In genomic region chr14:34540685-34541162, GRCm38 (mm10) we compare ENCODE assay signal across 8 mouse cellular contexts. TPM values are rescaled to one million over a fixed set of nuclear protein-coding genes. Genes with fewer than 3 reads are reported as not detected.
DNase-seq lines count a peak whose midpoint lies in the region; ATAC-seq lines count a peak whose summit lies in the region.

No protein-coding gene starts in this region.

- H3K9ac ChIP-seq in heart, embryonic 13.5 days: no peak overlapping the region
- H3K9ac ChIP-seq in neural tube, embryonic 12.5 days: no peak overlapping the region

- H3K36me3 ChIP-seq in embryonic facial prominence, embryonic 10.5 days (replicated peaks): no peaks in the 10 kb centered on the region
- peaks cover 87% of the 10 kb centered on the region for H3K36me3 ChIP-seq in heart, embryonic 13.5 days
- H3K36me3 ChIP-seq in neural tube, embryonic 12.5 days: no peaks in the 10 kb centered on the region

- peak overlapping the region; percentile 30 for H3K4me2 ChIP-seq in heart, embryonic 13.5 days
- peak overlapping the region; percentile 30; the same call in 1 of the 2 replicates for H3K4me2 ChIP-seq in neural tube, embryonic 12.5 days (replicated peaks)

- H3K4me1 ChIP-seq in embryonic facial prominence, embryonic 10.5 days: peaks cover 6% of the 10 kb centered on the region; the same call in 1 of the 2 replicates
- peaks cover 54% of the 10 kb centered on the region for H3K4me1 ChIP-seq in heart, embryonic 13.5 days
- H3K4me1 ChIP-seq in neural tube, embryonic 12.5 days: no peaks in the 10 kb centered on the region

- peak; percentile 70 for DNase-seq in adrenal gland, postnatal 14 days
- no peak for DNase-seq in adrenal gland, adult 2 months
- peak; percentile 50 for DNase-seq in embryonic facial prominence, embryonic 10.5 days (ENCODE audit: low spot score)
- DNase-seq in kidney, postnatal 10 days: peak; percentile 85
- no peak for DNase-seq in left cerebral cortex, postnatal 36 days (ENCODE audit: low spot score in 2 of 2)
- no peak for DNase-seq in adrenal gland, adult 18-20 months (ENCODE audit: low spot score in 2 of 2)

- H3K27me3 ChIP-seq in embryonic facial prominence, embryonic 10.5 days (replicated peaks; ENCODE audit: low read depth, poor library complexity, severe bottlenecking): peaks cover 40% of the 10 kb centered on the region
- H3K27me3 ChIP-seq in heart, embryonic 13.5 days (replicated peaks): peaks cover 4% of the 10 kb centered on the region; the same call in 1 of the 2 replicates
- no peaks in the 10 kb centered on the region for H3K27me3 ChIP-seq in neural tube, embryonic 12.5 days (replicated peaks)

- no peaks in the 10 kb centered on the region for H3K9me3 ChIP-seq in embryonic facial prominence, embryonic 10.5 days
- H3K9me3 ChIP-seq in heart, embryonic 13.5 days: no peaks in the 10 kb centered on the region
- no peaks in the 10 kb centered on the region for H3K9me3 ChIP-seq in neural tube, embryonic 12.5 days

- intact Hi-C loops in left cerebral cortex, postnatal 36 days (cut with DNase I): no loop called here

- 7% methylated on average over 17 of the region's 17 CpGs for WGBS in embryonic facial prominence, embryonic 10.5 days
- 37% methylated on average over 12 of the region's 17 CpGs for WGBS in heart, embryonic 13.5 days
- whole genome bisulfite sequencing in neural tube, embryonic 12.5 days: 8% methylated on average over 17 of the region's 17 CpGs

- peak overlapping the region; percentile 36 for H3K4me3 ChIP-seq in embryonic facial prominence, embryonic 10.5 days
- H3K4me3 ChIP-seq in heart, embryonic 13.5 days: no peak overlapping the region
- H3K4me3 ChIP-seq in neural tube, embryonic 12.5 days: no peak overlapping the region

- ATAC-seq in heart, embryonic 13.5 days (ENCODE audit: extremely low read depth, insufficient number of reproducible peaks, low FRiP score, low TSS enrichment): no peak
- ATAC-seq in neural tube, embryonic 12.5 days (ENCODE audit: low FRiP score, low read depth): peak; percentile 54

- peak overlapping the region; percentile 72 for H3K27ac ChIP-seq in embryonic facial prominence, embryonic 10.5 days (replicated peaks)
- peak overlapping the region; percentile 75 for H3K27ac ChIP-seq in heart, embryonic 13.5 days (replicated peaks)
- no peak overlapping the region for H3K27ac ChIP-seq in neural tube, embryonic 12.5 days

RNA-seq across cellular contexts. Expression of gene 9230112D13Rik, which starts 18.1 kb away (rescaled TPM):
- not detected in 2 replicates for total RNA-seq in adrenal gland, postnatal 14 days (2021)
- not detected for total RNA-seq in adrenal gland, adult 2 months (2021)
- not detected in 2 replicates for polyA plus RNA-seq in adrenal gland, adult 2 months (2012; rRNA removed)
- polyA plus RNA-seq in embryonic facial prominence, embryonic 10.5 days (2016; fragmentation: Nextera tagmentation; extraction: Ambion mirVana): not detected in 2 replicates
- not detected in 2 replicates for polyA plus RNA-seq in heart, embryonic 13.5 days (2015; fragmentation: Nextera tagmentation; extraction: Ambion mirVana)
- not detected in 2 replicates for polyA plus RNA-seq in neural tube, embryonic 12.5 days (2016; fragmentation: Nextera tagmentation; extraction: Ambion mirVana)
- total RNA-seq in left cerebral cortex, postnatal 36 days (2021): not detected
- total RNA-seq in adrenal gland, adult 18-20 months (2021): not detected

RNA-seq across cellular contexts. Expression of gene Bmpr1a, which starts 37.6 kb away (rescaled TPM):
- total RNA-seq in adrenal gland, postnatal 14 days (2021): 53.5 and 53.7 TPM in 2 replicates
- total RNA-seq in adrenal gland, adult 2 months (2021): 10 to 100 TPM; 56.4 to 64.4 TPM
- 3.4 and 3.7 TPM in 2 replicates for polyA plus RNA-seq in adrenal gland, adult 2 months (2012; rRNA removed)
- 50.7 and 52.8 TPM in 2 replicates for polyA plus RNA-seq in embryonic facial prominence, embryonic 10.5 days (2016; fragmentation: Nextera tagmentation; extraction: Ambion mirVana)
- 37.1 and 37.4 TPM in 2 replicates for polyA plus RNA-seq in heart, embryonic 13.5 days (2015; fragmentation: Nextera tagmentation; extraction: Ambion mirVana)
- polyA plus RNA-seq in neural tube, embryonic 12.5 days (2016; fragmentation: Nextera tagmentation; extraction: Ambion mirVana): 35.5 and 37.5 TPM in 2 replicates
- 10 to 100 TPM; 34.3 to 38.3 TPM for total RNA-seq in left cerebral cortex, postnatal 36 days (2021)
- total RNA-seq in adrenal gland, adult 18-20 months (2021): 10 to 100 TPM; 49.1 to 65.5 TPM

RNA-seq across cellular contexts. Expression of gene Ldb3, which starts 47.8 kb away (rescaled TPM):
- total RNA-seq in adrenal gland, postnatal 14 days (2021): 0.44 and 1.2 TPM in 2 replicates
- under 1 TPM; 0.58 to 0.76 TPM for total RNA-seq in adrenal gland, adult 2 months (2021)
- 0.79 and 1.4 TPM in 2 replicates for polyA plus RNA-seq in adrenal gland, adult 2 months (2012; rRNA removed)
- 0.59 TPM in 1 of 2 replicates, not detected in the other for polyA plus RNA-seq in embryonic facial prominence, embryonic 10.5 days (2016; fragmentation: Nextera tagmentation; extraction: Ambion mirVana)
- 226 and 249 TPM in 2 replicates for polyA plus RNA-seq in heart, embryonic 13.5 days (2015; fragmentation: Nextera tagmentation; extraction: Ambion mirVana)
- 1.2 and 1.9 TPM in 2 replicates for polyA plus RNA-seq in neural tube, embryonic 12.5 days (2016; fragmentation: Nextera tagmentation; extraction: Ambion mirVana)
- total RNA-seq in left cerebral cortex, postnatal 36 days (2021): 1 to 10 TPM; 2.8 to 3.3 TPM
- 1 to 10 TPM in 1 of 2 experiments, under 1 TPM in 1; 0.46 to 2.6 TPM for total RNA-seq in adrenal gland, adult 18-20 months (2021)

RNA-seq across cellular contexts. Expression of gene Opn4, which starts 59.2 kb away (rescaled TPM):
- total RNA-seq in adrenal gland, postnatal 14 days (2021): not detected in 2 replicates
- total RNA-seq in adrenal gland, adult 2 months (2021): under 1 TPM in 1 of 2 experiments, not detected in 1; 0.26 TPM
- polyA plus RNA-seq in adrenal gland, adult 2 months (2012; rRNA removed): 0.26 TPM in 1 of 2 replicates, not detected in the other
- polyA plus RNA-seq in embryonic facial prominence, embryonic 10.5 days (2016; fragmentation: Nextera tagmentation; extraction: Ambion mirVana): 0.23 and 0.27 TPM in 2 replicates
- polyA plus RNA-seq in heart, embryonic 13.5 days (2015; fragmentation: Nextera tagmentation; extraction: Ambion mirVana): 4.8 and 5.8 TPM in 2 replicates
- polyA plus RNA-seq in neural tube, embryonic 12.5 days (2016; fragmentation: Nextera tagmentation; extraction: Ambion mirVana): not detected in 2 replicates
- total RNA-seq in left cerebral cortex, postnatal 36 days (2021): not detected
- total RNA-seq in adrenal gland, adult 18-20 months (2021): not detected

Comparison
In these comparisons a context has a peak if more than half of its experiments do, and no peak if none do; other contexts are left out.
1. DNase-seq: peak in adrenal gland, postnatal 14 days (single experiment), embryonic facial prominence, embryonic 10.5 days (single experiment) and kidney, postnatal 10 days (single experiment); none in adrenal gland, adult 2 months (single experiment), left cerebral cortex, postnatal 36 days (0 of 2) and adrenal gland, adult 18-20 months (0 of 2).